20 mouse cellular contexts compared by ENCODE assay signal in the genomic region with DNA sequence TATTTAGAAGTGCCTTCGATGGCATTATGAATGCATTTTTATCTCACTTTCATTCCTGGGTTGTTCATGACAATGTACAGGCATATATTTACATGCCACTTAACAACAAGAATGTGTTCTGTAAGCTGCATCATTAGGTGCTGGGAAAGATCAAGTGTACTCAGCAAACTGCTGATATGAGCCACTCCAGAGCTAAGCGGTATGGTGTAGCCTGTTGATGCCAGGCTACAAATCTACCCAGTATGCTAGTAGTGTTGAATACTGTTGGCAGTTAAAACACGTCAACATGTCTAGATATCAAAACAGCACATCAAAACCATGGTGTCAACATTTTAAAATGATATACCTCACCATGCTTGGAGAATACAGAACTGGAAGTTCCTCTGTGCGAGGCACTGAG.
"Had no signal": no experiment of that assay in that cellular context is flagged by ENCODE, and none has a peak within 500 bp of the region (broad histone marks: within the 10 kb centered on the region; RNA-seq: fewer than 3 reads in every experiment).

No protein-coding gene starts in this region.

- H3K4me2 ChIP-seq: limb, embryonic 12.5 days; limb, embryonic 15.5 days; liver, embryonic 11.5 days; lung, embryonic 15.5 days; midbrain, embryonic 13.5 days; neural tube, embryonic 13.5 days; stomach, embryonic 15.5 days had no signal

- H3K27ac ChIP-seq: limb, embryonic 12.5 days; limb, embryonic 15.5 days; liver, embryonic 14.5 days; lung, embryonic 15.5 days; midbrain, embryonic 10.5 days; midbrain, embryonic 13.5 days; neural tube, embryonic 13.5 days; stomach, embryonic 15.5 days had no signal

- DNase-seq: kidney, postnatal 14 days; kidney, postnatal 4 days; left cerebral cortex, postnatal 4 days; liver, postnatal 0 days; retina, postnatal 1 day; right cerebral cortex, postnatal 25 days; spleen, adult 18-20 months; thymus, postnatal 4 days had no signal

- H3K36me3 ChIP-seq: limb, embryonic 12.5 days; limb, embryonic 15.5 days; lung, embryonic 15.5 days; midbrain, embryonic 10.5 days; midbrain, embryonic 13.5 days; neural tube, embryonic 13.5 days; stomach, embryonic 15.5 days had no signal

- ATAC-seq: liver, postnatal 0 days; midbrain, embryonic 13.5 days; midbrain, embryonic 16.5 days had no signal

- H3K9me3 ChIP-seq: limb, embryonic 12.5 days; limb, embryonic 15.5 days; lung, embryonic 15.5 days; megakaryocyte, embryonic 14.5 days; midbrain, embryonic 10.5 days; midbrain, embryonic 13.5 days; neural tube, embryonic 13.5 days; stomach, embryonic 15.5 days had no signal

- H3K4me1 ChIP-seq: limb, embryonic 12.5 days; limb, embryonic 15.5 days; lung, embryonic 15.5 days; stomach, embryonic 15.5 days had no signal

- H3K4me3 ChIP-seq: limb, embryonic 12.5 days; limb, embryonic 15.5 days; lung, embryonic 15.5 days; megakaryocyte, embryonic 14.5 days; midbrain, embryonic 10.5 days; midbrain, embryonic 13.5 days; myocyte; neural tube, embryonic 13.5 days; stomach, embryonic 15.5 days had no signal

- H3K9ac ChIP-seq: limb, embryonic 12.5 days; limb, embryonic 15.5 days; liver, embryonic 14.5 days; liver, postnatal 0 days; lung, embryonic 15.5 days; midbrain, embryonic 13.5 days; neural tube, embryonic 13.5 days; stomach, embryonic 15.5 days had no signal

- H3K27me3 ChIP-seq: limb, embryonic 12.5 days; limb, embryonic 15.5 days; lung, embryonic 15.5 days; megakaryocyte, embryonic 14.5 days; midbrain, embryonic 13.5 days; neural tube, embryonic 13.5 days; stomach, embryonic 15.5 days had no signal
